Mouse (Mus musculus) hindbrain, postnatal 0 days (tissue): Measurements from ENCODE around the gene Sfr1. TPM values are rescaled to one million over a fixed set of nuclear protein-coding genes. Genes with fewer than 3 reads are reported as not detected.

Experiments used
- ATAC-seq: fragments of 200-750 bp; cut with Nextera tagmentation; 2 replicates; pipeline ENCODE4 v1.8.0; 2017; ENCODE audit warnings: mild to moderate bottlenecking, moderate TSS enrichment, moderate library complexity
- DNase-seq: peaks from one replicate; pipeline ENCODE4 v3.0.0-alpha.2; 2015; ENCODE audit warnings: low spot score
- H3K27ac ChIP-seq: fragments of 300-500 bp; sonication (generic); 2 replicates; pipeline ENCODE4 v1.5.1; 2014; ENCODE audit warnings: mild to moderate bottlenecking
- H3K27me3 ChIP-seq: fragments of 300-500 bp; sonication (generic); 2 replicates; pipeline ENCODE4 v1.6.1; 2014; ENCODE audit warnings: low read length, mixed read lengths; ENCODE audit not compliant: insufficient read depth
- H3K36me3 ChIP-seq: fragments of 300-500 bp; sonication (generic); 2 replicates; pipeline ENCODE4 v1.6.1; 2014; ENCODE audit warnings: low read length, mixed read lengths; ENCODE audit not compliant: insufficient read depth
- H3K4me1 ChIP-seq: fragments of 300-500 bp; sonication (generic); 2 replicates; pipeline ENCODE4 v1.6.1; 2014; ENCODE audit warnings: antibody characterized with exemption, low read length, mixed read lengths; ENCODE audit not compliant: insufficient read depth
- H3K4me2 ChIP-seq: fragments of 300-500 bp; sonication (generic); 2 replicates; pipeline ENCODE4 v1.6.1; 2014; ENCODE audit warnings: low read depth, mild to moderate bottlenecking, low read length, moderate library complexity, mixed read lengths
- H3K4me3 ChIP-seq: fragments of 300-500 bp; sonication (generic); 2 replicates; pipeline ENCODE4 v1.5.1; 2014; ENCODE audit warnings: low read length
- H3K9ac ChIP-seq: fragments of 300-500 bp; sonication (generic); replicated peaks from 2 replicates; pipeline ENCODE4 v1.6.1; 2014; ENCODE audit warnings: mild to moderate bottlenecking, low read length, moderate library complexity, mixed read lengths
- H3K9me3 ChIP-seq: fragments of 300-500 bp; sonication (generic); 2 replicates; pipeline ENCODE4 v1.6.1; 2016; ENCODE audit warnings: low read length, mixed read lengths
- CTCF ChIP-seq: IDR thresholded peaks from 2 replicates; pipeline ENCODE4 v1.5.1; 2016; ENCODE audit warnings: antibody characterized with exemption, control low read depth, low read depth
- WGBS: fragments of 180-500 bp; shearing (Covaris S2); extraction: QIAGEN DNeasy Blood & Tissue Kit; methylation state at CpG from one replicate; pipeline ENCODE4 v1.1.7; 2014; 5-methylcytosine and 5-hydroxymethylcytosine counted together
- polyA plus RNA-seq: library from polyadenylated mRNA; unstranded; fragments of >200 nt; fragmentation: Nextera tagmentation; extraction: Ambion mirVana; gene quantifications from 2 replicates; pipeline ENCODE4 v1.2.1, GENCODE M21; 2015
- total RNA-seq: library from RNA; depleted of rRNA; stranded (reverse); fragments of >200 nt; gene quantifications from 2 replicates; pipeline ENCODE4 v1.2.3, GENCODE M21; 2014

Sfr1 gene
- total and polyA plus RNA-seq, 2 experiments from 2014 or later = 38.9 to 188 TPM

DNA sequence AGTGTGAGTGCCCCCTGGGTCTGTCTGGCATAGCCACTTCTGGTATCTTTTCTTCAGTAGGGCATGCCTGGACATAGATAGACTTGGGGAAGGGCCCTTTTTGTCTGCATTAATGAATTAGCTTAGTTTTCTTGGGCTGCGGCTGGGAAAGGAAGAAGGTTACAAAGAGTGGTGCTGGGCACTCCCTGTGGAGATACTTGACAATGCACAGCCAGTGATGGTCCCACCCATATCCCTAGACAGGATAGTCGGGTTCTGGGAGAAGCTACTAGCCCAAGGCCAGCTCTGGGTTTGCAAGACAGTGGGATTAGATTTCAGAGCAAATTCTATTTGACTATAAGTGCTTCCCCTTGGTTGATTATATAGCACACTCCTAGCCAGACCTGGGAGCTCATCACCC is 17.5 kb downstream of the Sfr1 start:
- WGBS = 71% methylated on average over 2 of the region's 2 CpGs
- no peak overlapping the region for H3K9ac ChIP-seq
- H3K27me3 ChIP-seq = no peaks in the 10 kb centered on the region
- H3K4me2 ChIP-seq = no peak overlapping the region
- no peaks in the 10 kb centered on the region for H3K36me3 ChIP-seq
- no peak overlapping the region for H3K4me3 ChIP-seq
- TF ChIP-seq CTCF = no peak
- ATAC-seq (no peak), DNase-seq (no peak)
- H3K27ac ChIP-seq = no peak overlapping the region
- H3K9me3 ChIP-seq = no peaks in the 10 kb centered on the region
- H3K4me1 ChIP-seq = no peaks in the 10 kb centered on the region

DNA sequence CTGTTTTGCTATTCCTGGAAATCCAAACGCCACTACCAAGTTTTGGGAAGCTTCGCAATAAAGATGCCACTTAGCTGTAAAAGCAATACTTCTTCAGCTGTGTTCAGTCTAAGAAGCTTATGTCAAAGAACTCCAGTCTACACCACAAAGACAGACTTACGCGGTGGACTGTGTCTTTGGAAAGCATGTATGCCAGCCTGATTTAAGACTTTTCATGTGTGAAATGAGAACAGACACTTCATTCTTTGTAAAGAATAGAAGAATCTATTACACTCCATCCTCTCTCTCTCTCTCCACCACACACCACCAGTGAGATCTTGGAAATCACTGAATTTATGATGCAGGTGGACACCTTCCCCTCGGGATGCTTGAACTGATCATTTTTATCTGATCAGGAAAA is 18.9 kb downstream of the Sfr1 start:
- Histone ChIP-seq H3K4me1 (no peaks in the 10 kb centered on the region), H3K27ac (no peak overlapping the region), H3K9me3 (no peaks in the 10 kb centered on the region), H3K4me2 (no peak overlapping the region), H3K27me3 (no peaks in the 10 kb centered on the region), H3K4me3 (no peak overlapping the region), H3K9ac (no peak overlapping the region), H3K36me3 (no peaks in the 10 kb centered on the region)
- ATAC-seq (no peak), DNase-seq (no peak)
- 49% methylated on average over 5 of the region's 5 CpGs for WGBS
- TF ChIP-seq CTCF = no peak

DNA sequence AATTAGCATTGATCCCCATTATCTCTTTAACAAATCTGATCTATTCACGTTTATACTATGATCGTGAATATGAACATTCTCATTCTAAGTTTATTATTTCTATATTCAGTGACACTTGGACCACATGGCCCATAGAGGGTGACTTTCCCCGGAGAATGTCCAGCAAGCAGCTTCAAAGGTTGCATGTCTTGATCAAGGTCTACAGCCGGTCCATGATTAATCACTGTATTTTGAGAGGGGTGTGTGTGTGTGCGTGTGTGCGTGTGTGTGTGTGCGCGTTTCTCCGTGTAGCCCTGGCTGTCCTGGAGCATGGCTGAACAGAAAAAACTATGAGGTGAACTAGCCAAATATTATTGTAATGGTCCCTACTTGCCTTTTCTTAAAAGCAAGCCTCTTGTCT is 21.0 kb downstream of the Sfr1 start:
- no peak for TF ChIP-seq CTCF
- Histone ChIP-seq H3K27me3 (no peaks in the 10 kb centered on the region), H3K36me3 (no peaks in the 10 kb centered on the region), H3K4me1 (no peaks in the 10 kb centered on the region), H3K27ac (no peak overlapping the region), H3K9ac (no peak overlapping the region), H3K4me3 (no peak overlapping the region), H3K9me3 (no peaks in the 10 kb centered on the region), H3K4me2 (no peak overlapping the region)
- WGBS = 96% methylated on average over 9 of the region's 9 CpGs
- DNase-seq (no peak), ATAC-seq (no peak)

DNA sequence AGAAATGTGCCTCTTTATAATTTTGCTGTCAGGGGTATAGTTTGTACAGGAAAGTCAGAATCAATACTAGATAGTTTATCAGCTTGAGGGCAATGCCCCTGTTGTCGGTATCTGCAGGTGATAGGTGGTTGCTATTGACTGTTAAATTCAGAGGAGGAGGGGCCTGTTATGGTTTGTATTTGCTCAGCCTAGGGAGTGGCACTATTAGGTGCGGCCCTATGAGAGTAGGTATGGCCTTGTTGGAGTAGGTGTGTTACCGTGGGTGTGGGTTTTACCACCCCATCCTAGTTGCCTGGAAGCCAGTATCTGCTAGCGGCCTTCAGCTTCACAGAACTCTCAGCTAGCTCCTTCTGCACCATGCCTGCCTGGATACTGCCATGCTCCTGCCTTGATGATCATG is 22.4 kb downstream of the Sfr1 start:
- no peaks in the 10 kb centered on the region for H3K9me3 ChIP-seq
- no peaks in the 10 kb centered on the region for H3K4me1 ChIP-seq
- no peak overlapping the region for H3K4me3 ChIP-seq
- TF ChIP-seq CTCF = no peak
- no peak overlapping the region for H3K27ac ChIP-seq
- ATAC-seq (no peak), DNase-seq (no peak)
- no peak overlapping the region for H3K9ac ChIP-seq
- H3K27me3 ChIP-seq = no peaks in the 10 kb centered on the region
- no peak overlapping the region for H3K4me2 ChIP-seq
- no peaks in the 10 kb centered on the region for H3K36me3 ChIP-seq
- WGBS = 95% methylated on average over 4 of the region's 4 CpGs

DNA sequence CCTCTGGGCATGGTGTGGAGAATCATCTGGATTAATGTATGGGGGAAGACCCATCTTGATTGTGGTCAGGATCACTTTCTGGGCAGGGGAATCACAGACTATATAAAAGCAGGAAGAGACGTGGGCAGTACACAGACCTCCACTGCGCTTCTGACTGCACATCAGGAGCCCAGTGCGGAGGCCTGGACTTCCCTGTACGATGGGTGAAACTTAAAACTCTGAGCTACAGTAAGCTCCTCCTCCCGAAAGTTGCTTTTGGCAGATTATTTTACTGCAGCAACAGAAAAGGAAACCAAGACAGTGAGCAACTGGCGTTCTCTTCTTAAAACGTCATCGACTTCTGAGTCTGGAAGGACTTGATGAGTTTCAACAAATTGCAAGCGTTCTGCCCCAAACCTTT is 23.4 kb downstream of the Sfr1 start:
- DNase-seq (no peak), ATAC-seq (no peak)
- Histone ChIP-seq H3K9me3 (no peaks in the 10 kb centered on the region), H3K9ac (no peak overlapping the region), H3K4me2 (no peak overlapping the region), H3K4me3 (no peak overlapping the region), H3K27ac (no peak overlapping the region), H3K4me1 (no peaks in the 10 kb centered on the region), H3K27me3 (no peaks in the 10 kb centered on the region), H3K36me3 (no peaks in the 10 kb centered on the region)
- no peak for TF ChIP-seq CTCF
- WGBS = 92% methylated on average over 9 of the region's 9 CpGs

DNA sequence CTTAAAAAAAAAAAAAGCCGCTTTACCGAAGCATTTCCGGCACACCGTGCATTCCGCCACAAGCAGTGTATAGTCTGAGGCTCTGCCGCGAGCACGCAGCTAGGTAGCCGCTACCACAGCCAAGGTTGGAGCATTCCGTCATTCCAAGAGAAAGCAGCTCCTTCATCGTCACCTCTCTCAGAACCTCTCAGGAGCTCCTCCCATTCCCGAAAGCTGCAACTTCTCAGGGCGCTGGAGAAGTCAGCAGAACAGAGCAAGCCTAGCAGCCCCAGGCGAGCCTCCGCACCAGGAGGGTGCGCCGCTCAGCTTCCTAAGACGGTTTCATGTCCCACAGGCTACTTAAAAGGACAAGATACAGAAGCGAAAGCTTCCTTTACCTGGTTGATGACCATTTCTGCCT is 24.1 kb downstream of the Sfr1 start:
- Histone ChIP-seq H3K4me1 (no peaks in the 10 kb centered on the region), H3K4me2 (no peak overlapping the region), H3K9me3 (no peaks in the 10 kb centered on the region), H3K36me3 (no peaks in the 10 kb centered on the region), H3K27ac (no peak overlapping the region), H3K4me3 (no peak overlapping the region), H3K27me3 (no peaks in the 10 kb centered on the region), H3K9ac (no peak overlapping the region)
- WGBS = 74% methylated on average over 19 of the region's 19 CpGs
- TF ChIP-seq CTCF = no peak
- ATAC-seq (no peak), DNase-seq (no peak)

DNA sequence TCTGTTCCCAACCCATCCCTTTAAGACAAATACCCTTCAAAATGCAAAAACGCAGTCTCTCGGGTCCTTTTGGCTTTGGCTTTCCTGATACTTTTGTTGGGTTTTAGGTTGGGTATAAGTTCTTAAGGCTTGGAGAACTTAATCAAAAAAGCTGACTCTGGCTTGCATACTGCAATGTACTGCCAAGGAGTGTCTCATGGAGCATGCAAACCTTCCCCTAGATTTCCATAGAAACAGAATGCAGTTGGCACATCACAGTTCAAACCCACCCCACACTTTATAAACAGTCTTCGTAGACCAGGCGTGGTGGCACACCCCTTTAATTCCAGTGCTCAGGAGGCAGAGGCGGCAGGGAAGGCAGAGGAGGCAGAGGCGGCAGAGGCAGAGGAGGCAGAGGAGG is 46.4 kb downstream of the Sfr1 start:
- 64% methylated on average over 6 of the region's 6 CpGs for WGBS
- Histone ChIP-seq H3K9ac (no peak overlapping the region), H3K4me1 (no peaks in the 10 kb centered on the region), H3K4me2 (no peak overlapping the region), H3K4me3 (no peak overlapping the region), H3K27me3 (no peaks in the 10 kb centered on the region), H3K9me3 (no peaks in the 10 kb centered on the region), H3K36me3 (no peaks in the 10 kb centered on the region), H3K27ac (no peak overlapping the region)
- ATAC-seq = no peak
- no peak for TF ChIP-seq CTCF
- DNase-seq = no peak
